Mouse (Mus musculus) activated CD4-positive, CD25-positive, alpha-beta regulatory T cell, adult 9 weeks (primary cell): ENCODE data around the gene Pde5a. TPM values are rescaled to one million over a fixed set of nuclear protein-coding genes. Genes with fewer than 3 reads are reported as not detected.

Experiments
- polyA plus RNA-seq: library from polyadenylated mRNA; unstranded; fragments of 100-300 nt; shearing (Covaris generic); gene quantifications from one replicate; pipeline ENCODE4 v1.2.1, GENCODE M21; 2017

Pde5a gene
- polyA plus RNA-seq: 0.12 TPM

DNA sequence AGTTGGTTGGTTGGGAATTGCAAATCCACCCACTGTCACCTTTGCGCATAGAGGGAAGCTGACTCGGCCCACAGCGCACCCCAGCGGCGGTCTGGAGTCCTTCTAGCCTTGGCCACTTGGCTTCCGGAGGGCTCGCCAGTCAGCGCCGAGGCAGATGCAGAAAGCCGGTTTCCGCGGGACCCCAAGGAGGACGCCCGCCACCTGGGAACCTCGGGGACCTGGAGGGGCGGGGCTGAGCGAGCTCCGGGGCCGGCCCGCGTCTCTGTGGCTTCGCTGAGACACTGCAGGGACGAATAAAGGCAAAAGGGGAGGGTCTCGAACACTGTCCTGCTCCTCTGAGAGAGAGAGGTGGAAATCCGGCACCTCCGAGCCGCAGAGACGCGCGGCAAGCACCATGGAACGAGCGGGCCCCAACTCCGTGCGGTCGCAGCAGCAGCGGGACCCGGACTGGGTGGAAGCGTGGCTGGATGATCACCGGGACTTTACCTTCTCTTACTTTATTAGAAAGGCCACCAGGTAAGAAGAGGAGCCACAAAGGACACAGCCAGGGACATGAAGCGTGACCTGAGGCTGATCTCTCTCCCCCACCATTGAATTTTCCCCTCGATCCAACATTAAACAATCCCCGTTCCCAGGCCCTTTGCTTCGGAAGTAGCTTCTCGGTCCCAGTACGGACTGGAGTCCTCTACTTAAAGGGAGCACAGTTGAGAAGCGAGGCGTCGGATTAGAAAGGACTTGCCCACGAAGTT, at the start of gene Pde5a:
Pde5a (plus strand) TSS at position 96 of the 749 bp plus-strand sequence.

DNA sequence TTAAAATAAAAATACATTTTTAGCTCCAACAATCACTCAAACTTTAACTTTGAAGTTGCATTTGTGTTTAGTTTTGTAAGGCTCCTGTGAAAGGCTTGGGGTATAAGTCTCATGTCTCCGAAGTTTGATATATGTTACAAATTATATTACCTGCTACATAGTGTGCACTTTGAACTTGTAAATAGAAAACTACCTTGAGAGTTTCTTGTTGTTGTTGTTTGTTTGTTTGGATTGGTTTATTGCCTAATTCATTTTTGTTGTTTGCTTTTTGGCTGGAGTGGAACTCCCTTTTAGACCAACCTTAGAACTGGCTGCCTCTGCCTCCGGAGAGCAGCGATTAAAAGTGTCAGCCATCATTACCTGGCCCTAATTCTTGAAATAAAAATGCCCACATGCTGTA, 166.0 kb downstream of the Pde5a start, which contains the start of gene Fabp2:
Fabp2 (plus strand) TSS at position 301 of the 400 bp plus-strand sequence.

Other genes starting within 250 kb of the Pde5a start
- 0.33 TPM for gene Fnbp1l, start 109.2 kb upstream of the Pde5a start, polyA plus RNA-seq
- gene Fabp2, start 166.1 kb downstream of the Pde5a start, polyA plus RNA-seq: not detected
- gene Gm10959, start 190.4 kb downstream of the Pde5a start, polyA plus RNA-seq: not detected
- 112 TPM for gene 1810037I17Rik, start 195.3 kb downstream of the Pde5a start, polyA plus RNA-seq